Mouse (Mus musculus): Measurements from ENCODE around the gene Rbms3. TPM values are rescaled to one million over a fixed set of nuclear protein-coding genes. Genes with fewer than 3 reads are reported as not detected.

Rbms3 gene
- polyA plus RNA-seq, 1 experiment from 2014 or later = 87.2 TPM

DNA sequence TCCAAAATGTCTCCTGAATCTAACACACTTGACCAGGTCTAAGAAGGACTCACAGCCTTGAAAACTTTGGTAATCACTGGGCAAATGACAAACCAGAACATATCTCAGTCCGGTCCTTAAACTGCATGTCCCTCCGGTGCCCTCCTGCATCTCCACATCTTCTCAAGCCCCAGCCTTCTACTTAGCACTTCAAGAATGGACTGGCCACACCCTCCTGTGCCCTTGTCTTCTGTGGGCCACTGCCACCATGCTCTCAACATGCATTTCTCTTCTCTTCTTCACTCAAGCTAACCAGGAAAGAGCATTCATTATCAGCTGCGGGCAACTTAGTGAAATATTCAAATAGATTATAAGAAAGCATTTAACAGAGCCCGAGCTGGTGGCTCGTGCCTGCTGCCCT is 529.5 kb downstream of the Rbms3 start:
- Histone ChIP-seq H3K27me3 (replicated peaks) (no peaks in the 10 kb centered on the region), H3K9ac (no peak overlapping the region), H3K4me3 (no peak overlapping the region), H3K27ac (no peak overlapping the region), H3K4me2 (replicated peaks) (no peak overlapping the region), H3K36me3 (no peaks in the 10 kb centered on the region), H3K9me3 (no peaks in the 10 kb centered on the region), H3K4me1 (peaks cover 15% of the 10 kb centered on the region)
- 95% methylated on average over 5 of the region's 5 CpGs for WGBS
- ATAC-seq (ENCODE audit: low FRiP score, low read depth) = no peak

DNA sequence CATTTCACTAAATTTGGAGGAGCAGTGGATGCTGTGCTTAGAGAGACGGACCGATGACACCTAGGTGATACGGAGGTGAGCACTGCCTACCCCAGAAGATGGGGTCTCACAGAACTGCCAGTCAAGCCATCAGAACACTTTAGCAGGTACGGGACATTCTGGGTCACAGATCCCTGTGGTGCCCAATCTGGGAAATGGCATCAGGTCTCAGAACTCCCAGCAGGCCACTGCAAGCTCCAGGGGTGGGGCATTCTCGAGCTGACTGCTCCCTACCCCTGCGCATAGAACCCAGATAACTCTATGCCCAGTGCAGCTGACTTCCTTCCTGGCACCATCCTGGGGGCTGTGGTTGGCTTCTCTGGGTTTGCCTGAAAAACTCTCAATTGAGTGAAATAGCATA is 536.2 kb downstream of the Rbms3 start:
- H3K4me1 ChIP-seq = no peaks in the 10 kb centered on the region
- no peaks in the 10 kb centered on the region for H3K36me3 ChIP-seq
- no peaks in the 10 kb centered on the region for H3K9me3 ChIP-seq
- no peak overlapping the region for H3K9ac ChIP-seq
- ATAC-seq (ENCODE audit: low FRiP score, low read depth) = no peak
- H3K27ac ChIP-seq = no peak overlapping the region
- no peak overlapping the region for H3K4me2 ChIP-seq (replicated peaks)
- no peak overlapping the region for H3K4me3 ChIP-seq
- H3K27me3 ChIP-seq (replicated peaks) = no peaks in the 10 kb centered on the region
- WGBS = 93% methylated on average over 6 of the region's 6 CpGs

DNA sequence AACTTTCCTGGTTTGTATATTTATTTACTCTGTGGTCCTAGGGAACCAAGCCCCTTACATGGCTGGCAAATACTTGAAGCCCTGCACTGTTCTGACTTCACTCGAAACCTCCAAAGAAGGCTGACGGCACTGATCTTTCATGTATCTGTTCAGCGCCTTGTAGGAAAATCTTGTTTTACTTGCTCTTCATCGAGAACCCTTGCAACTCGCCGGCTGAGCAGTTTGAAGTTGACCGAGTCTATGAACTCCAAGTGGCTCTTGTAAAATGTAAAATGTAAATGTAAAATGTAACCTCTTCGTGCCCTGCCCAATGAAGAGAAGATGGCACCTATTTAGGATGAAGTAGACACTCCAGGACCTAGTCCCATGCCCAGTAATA is 537.5 kb downstream of the Rbms3 start:
- H3K4me1 ChIP-seq = no peaks in the 10 kb centered on the region
- ATAC-seq (ENCODE audit: low FRiP score, low read depth) = no peak
- no peak overlapping the region for H3K9ac ChIP-seq
- H3K4me3 ChIP-seq = no peak overlapping the region
- no peak overlapping the region for H3K27ac ChIP-seq
- no peaks in the 10 kb centered on the region for H3K36me3 ChIP-seq
- no peak overlapping the region for H3K4me2 ChIP-seq (replicated peaks)
- no peaks in the 10 kb centered on the region for H3K27me3 ChIP-seq (replicated peaks)
- 93% methylated on average over 8 of the region's 8 CpGs for WGBS
- H3K9me3 ChIP-seq = no peaks in the 10 kb centered on the region

GRCm38 (mm10) chr9:117091253-117092176 is 538.2 kb downstream of the Rbms3 start:
- no peaks in the 10 kb centered on the region for H3K36me3 ChIP-seq
- 86% methylated on average over 9 of the region's 9 CpGs for WGBS
- no peak overlapping the region for H3K4me3 ChIP-seq
- ATAC-seq (ENCODE audit: low FRiP score, low read depth) = no peak
- H3K9me3 ChIP-seq = no peaks in the 10 kb centered on the region
- H3K4me1 ChIP-seq = no peaks in the 10 kb centered on the region
- H3K4me2 ChIP-seq (replicated peaks) = no peak overlapping the region
- no peak overlapping the region for H3K27ac ChIP-seq
- H3K9ac ChIP-seq = no peak overlapping the region
- no peaks in the 10 kb centered on the region for H3K27me3 ChIP-seq (replicated peaks)

- Histone ChIP-seq H3K4me3 (no peak overlapping the region), H3K9me3 (no peaks in the 10 kb centered on the region), H3K27me3 (replicated peaks) (no peaks in the 10 kb centered on the region), H3K27ac (no peak overlapping the region), H3K36me3 (no peaks in the 10 kb centered on the region), H3K9ac (no peak overlapping the region), H3K4me2 (replicated peaks) (no peak overlapping the region), H3K4me1 (no peaks in the 10 kb centered on the region)
- ATAC-seq (ENCODE audit: low FRiP score, low read depth) = no peak
- 94% methylated on average over 12 of the region's 12 CpGs for WGBS
Measured at GRCm38 (mm10) chr9:117089409-117090147, 540.1 kb downstream of the Rbms3 start.

- Histone ChIP-seq H3K9ac (no peak overlapping the region), H3K4me1 (no peaks in the 10 kb centered on the region), H3K36me3 (no peaks in the 10 kb centered on the region), H3K9me3 (no peaks in the 10 kb centered on the region), H3K4me3 (no peak overlapping the region), H3K27me3 (replicated peaks) (no peaks in the 10 kb centered on the region), H3K27ac (no peak overlapping the region), H3K4me2 (replicated peaks) (no peak overlapping the region)
- 84% methylated on average over 6 of the region's 6 CpGs for whole genome bisulfite sequencing
- no peak for ATAC-seq (ENCODE audit: low FRiP score, low read depth)
Measured at GRCm38 (mm10) chr9:117088309-117088708, 541.4 kb downstream of the Rbms3 start.

GRCm38 (mm10) chr9:117085706-117086105 is 544.0 kb downstream of the Rbms3 start:
- no peak for ATAC-seq (ENCODE audit: low FRiP score, low read depth)
- Histone ChIP-seq H3K27ac (no peak overlapping the region), H3K9ac (no peak overlapping the region), H3K4me1 (no peaks in the 10 kb centered on the region; the same call in 1 of the 2 replicates), H3K36me3 (no peaks in the 10 kb centered on the region), H3K4me2 (replicated peaks) (no peak overlapping the region), H3K27me3 (replicated peaks) (no peaks in the 10 kb centered on the region), H3K9me3 (no peaks in the 10 kb centered on the region), H3K4me3 (no peak overlapping the region)
- WGBS = 89% methylated on average over 9 of the region's 9 CpGs

DNA sequence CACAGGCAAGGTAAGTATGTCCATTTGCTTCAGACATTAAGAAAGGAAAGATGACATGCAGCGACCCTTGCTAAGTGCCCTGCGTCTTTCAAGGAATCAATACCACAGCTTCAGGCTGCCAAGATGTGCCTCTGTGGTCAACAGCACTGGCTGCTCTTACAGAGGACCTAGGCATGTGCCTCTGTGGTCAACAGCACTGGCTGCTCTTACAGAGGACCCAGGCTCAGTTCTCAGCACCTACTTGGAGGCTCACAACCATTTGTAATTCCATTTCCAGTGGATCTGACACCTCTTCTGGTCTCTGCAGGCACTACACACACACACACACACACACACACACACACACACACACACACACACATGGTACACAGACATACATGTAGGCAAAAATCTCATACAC is 545.2 kb downstream of the Rbms3 start:
- no peaks in the 10 kb centered on the region; the same call in 1 of the 2 replicates for H3K4me1 ChIP-seq
- H3K27ac ChIP-seq = no peak overlapping the region
- WGBS = 86% methylated on average over 2 of the region's 2 CpGs
- no peak overlapping the region for H3K4me3 ChIP-seq
- ATAC-seq (ENCODE audit: low FRiP score, low read depth) = no peak
- H3K9ac ChIP-seq = no peak overlapping the region
- H3K27me3 ChIP-seq (replicated peaks) = no peaks in the 10 kb centered on the region
- H3K36me3 ChIP-seq = no peaks in the 10 kb centered on the region
- no peak overlapping the region for H3K4me2 ChIP-seq (replicated peaks)
- no peaks in the 10 kb centered on the region for H3K9me3 ChIP-seq

GRCm38 (mm10) chr9:117079471-117079870 is 550.2 kb downstream of the Rbms3 start:
- 87% methylated on average over 8 of the region's 8 CpGs for WGBS

DNA sequence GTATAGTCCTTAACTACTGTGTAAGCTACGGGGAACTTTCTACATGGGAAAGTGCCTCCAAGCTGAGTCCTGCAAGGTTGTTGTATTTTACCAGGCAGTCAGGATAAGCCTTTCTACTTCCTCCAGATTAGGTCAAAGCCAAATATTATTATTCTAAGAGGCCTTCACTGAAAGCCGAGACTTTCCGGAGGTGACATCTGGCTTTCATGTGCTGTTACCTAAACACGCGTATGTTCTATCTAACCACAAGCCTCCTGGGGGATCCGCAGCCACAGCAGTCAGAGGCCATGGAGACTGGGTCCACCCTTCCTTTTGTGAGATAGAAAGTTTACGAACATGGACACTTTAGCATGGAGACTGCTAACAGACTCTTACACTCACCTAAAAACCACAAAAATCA is 552.2 kb downstream of the Rbms3 start:
- Histone ChIP-seq H3K36me3 (no peaks in the 10 kb centered on the region), H3K4me2 (replicated peaks) (no peak overlapping the region), H3K9me3 (no peaks in the 10 kb centered on the region), H3K9ac (no peak overlapping the region), H3K4me3 (no peak overlapping the region), H3K27ac (no peak overlapping the region), H3K27me3 (replicated peaks) (no peaks in the 10 kb centered on the region), H3K4me1 (peaks cover 7% of the 10 kb centered on the region; the same call in 1 of the 2 replicates)
- WGBS = 73% methylated on average over 7 of the region's 7 CpGs
- no peak for ATAC-seq (ENCODE audit: low FRiP score, low read depth)

More at GRCm38 (mm10) chr9:117079471-117079870, 550.2 kb downstream of the Rbms3 start:
- Histone ChIP-seq H3K4me3 (no peak overlapping the region), H3K4me2 (replicated peaks) (no peak overlapping the region), H3K27me3 (replicated peaks) (no peaks in the 10 kb centered on the region), H3K4me1 (no peaks in the 10 kb centered on the region; the same call in 1 of the 2 replicates), H3K27ac (no peak overlapping the region), H3K9ac (no peak overlapping the region), H3K9me3 (no peaks in the 10 kb centered on the region), H3K36me3 (no peaks in the 10 kb centered on the region)
- ATAC-seq (ENCODE audit: low FRiP score, low read depth) = no peak

DNA sequence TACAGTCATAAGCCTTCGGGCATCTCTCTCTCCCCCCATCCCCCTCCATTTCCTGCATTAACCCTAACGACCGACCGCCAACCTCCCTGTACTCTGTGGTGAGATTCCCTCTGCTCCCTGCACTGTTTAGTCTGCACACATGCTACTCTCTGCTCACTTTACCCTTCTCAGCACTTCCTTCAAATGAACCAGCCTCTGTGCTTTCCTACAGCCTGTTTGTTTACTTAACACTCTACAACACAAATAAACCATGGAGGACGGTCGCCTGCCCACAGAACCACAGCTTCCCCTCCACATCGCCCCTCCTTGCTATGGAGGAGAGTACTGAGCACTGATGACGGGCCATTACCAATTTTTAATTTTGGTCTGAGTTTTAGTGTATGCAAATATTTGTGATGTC is 552.9 kb downstream of the Rbms3 start:
- Histone ChIP-seq H3K4me3 (no peak overlapping the region), H3K9ac (no peak overlapping the region), H3K27ac (no peak overlapping the region), H3K36me3 (no peaks in the 10 kb centered on the region), H3K27me3 (replicated peaks) (no peaks in the 10 kb centered on the region), H3K9me3 (no peaks in the 10 kb centered on the region), H3K4me2 (replicated peaks) (no peak overlapping the region), H3K4me1 (peaks cover 7% of the 10 kb centered on the region; the same call in 1 of the 2 replicates)
- ATAC-seq (ENCODE audit: low FRiP score, low read depth) = no peak
- 75% methylated on average over 8 of the region's 8 CpGs for WGBS

DNA sequence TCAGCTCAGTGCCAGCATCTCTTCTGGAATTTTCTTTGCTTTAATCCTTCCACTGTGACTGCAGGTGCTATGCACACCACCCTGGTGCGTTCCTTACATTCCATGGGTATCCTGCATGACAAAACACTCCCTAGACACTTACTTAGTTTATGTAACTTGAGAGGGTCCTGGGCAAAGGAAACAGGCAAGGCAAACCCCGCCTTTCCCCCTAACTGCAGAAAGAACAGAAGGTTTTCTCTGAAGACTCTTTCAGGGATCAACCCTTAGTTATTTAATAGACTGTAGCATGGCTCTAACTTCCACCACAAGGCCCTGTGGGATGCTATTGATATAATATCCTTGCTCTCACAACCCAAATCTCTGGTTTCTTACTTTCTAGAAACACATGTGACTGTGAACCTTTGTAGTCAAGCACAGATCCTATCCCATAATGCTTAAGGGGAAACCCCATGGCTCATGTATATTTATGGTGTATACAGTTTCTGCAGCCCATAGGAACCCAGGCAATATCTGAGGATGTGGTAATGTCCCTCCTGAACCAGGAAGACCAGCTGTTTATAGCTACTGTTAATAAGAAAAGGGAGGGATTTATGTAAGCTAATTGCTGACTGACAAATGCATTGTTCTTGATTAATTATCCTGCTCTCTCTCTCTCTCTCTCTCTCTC is 557.1 kb downstream of the Rbms3 start:
- Histone ChIP-seq H3K4me3 (no peak overlapping the region), H3K36me3 (no peaks in the 10 kb centered on the region), H3K27me3 (replicated peaks) (no peaks in the 10 kb centered on the region), H3K9me3 (no peaks in the 10 kb centered on the region), H3K9ac (no peak overlapping the region), H3K4me1 (peaks cover 7% of the 10 kb centered on the region; the same call in 1 of the 2 replicates), H3K4me2 (replicated peaks) (no peak overlapping the region), H3K27ac (no peak overlapping the region)
- ATAC-seq (ENCODE audit: low FRiP score, low read depth) = peak; percentile 65; the same call in 1 of the 2 replicates
- 37% methylated on average over 2 of the region's 2 CpGs for WGBS
